Mouse (Mus musculus) activated CD4-positive, CD25-positive, alpha-beta regulatory T cell, adult 9 weeks (primary cell): ENCODE results near the gene Mcoln3. TPM values are rescaled to one million over a fixed set of nuclear protein-coding genes. Genes with fewer than 3 reads are reported as not detected.

Source experiments
- polyA plus RNA-seq: library from polyadenylated mRNA; unstranded; fragments of 100-300 nt; shearing (Covaris generic); gene quantifications from one replicate; pipeline ENCODE4 v1.2.1, GENCODE M21; 2017

Mcoln3 gene
- 13.4 TPM for polyA plus RNA-seq

DNA sequence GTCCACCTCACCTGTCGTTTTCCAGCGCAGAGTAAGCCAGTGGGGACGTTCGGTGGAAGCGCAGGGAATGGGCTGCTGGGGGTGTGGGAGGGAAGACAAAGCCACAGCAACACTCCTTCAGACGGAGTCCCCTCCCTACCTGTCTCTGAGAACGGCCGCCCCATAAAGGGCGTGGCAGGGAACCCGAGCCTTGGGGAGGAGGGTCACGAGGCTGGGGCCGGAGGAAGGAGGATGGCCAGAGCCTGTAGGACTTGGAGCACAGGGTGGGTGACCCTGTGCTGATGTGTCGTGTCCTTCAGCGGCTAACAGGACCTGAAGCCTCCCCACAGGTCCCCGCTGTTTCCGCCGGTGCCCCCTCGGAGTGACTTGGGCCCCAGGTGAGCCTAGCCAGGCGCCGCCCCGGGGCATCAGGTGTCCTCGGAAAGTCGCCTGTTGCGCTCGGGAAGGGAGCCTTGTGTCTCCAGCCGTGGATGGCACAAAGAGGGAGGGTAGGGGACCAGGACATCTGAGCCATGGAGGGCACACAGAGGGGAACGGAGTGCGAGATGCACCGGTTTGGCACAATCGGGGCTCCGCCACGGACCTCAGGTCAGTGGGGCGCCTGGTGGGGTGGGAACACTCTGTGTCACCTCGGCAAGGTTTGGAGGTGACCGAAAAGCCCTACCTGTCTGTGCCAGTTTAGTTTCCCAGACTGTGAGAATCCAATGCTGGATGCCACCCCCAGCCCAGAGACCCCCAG, at the start of gene Mcoln3:
Mcoln3 (plus strand) TSS at position 193 of the 739 bp plus-strand sequence.

GRCm38 (mm10) chr3:146107921-146108571, 9.2 kb upstream of the Mcoln3 start, which contains the start of gene Wdr63:
Gene Wdr63, minus strand, starts transcription at chr3:146108130.

DNA sequence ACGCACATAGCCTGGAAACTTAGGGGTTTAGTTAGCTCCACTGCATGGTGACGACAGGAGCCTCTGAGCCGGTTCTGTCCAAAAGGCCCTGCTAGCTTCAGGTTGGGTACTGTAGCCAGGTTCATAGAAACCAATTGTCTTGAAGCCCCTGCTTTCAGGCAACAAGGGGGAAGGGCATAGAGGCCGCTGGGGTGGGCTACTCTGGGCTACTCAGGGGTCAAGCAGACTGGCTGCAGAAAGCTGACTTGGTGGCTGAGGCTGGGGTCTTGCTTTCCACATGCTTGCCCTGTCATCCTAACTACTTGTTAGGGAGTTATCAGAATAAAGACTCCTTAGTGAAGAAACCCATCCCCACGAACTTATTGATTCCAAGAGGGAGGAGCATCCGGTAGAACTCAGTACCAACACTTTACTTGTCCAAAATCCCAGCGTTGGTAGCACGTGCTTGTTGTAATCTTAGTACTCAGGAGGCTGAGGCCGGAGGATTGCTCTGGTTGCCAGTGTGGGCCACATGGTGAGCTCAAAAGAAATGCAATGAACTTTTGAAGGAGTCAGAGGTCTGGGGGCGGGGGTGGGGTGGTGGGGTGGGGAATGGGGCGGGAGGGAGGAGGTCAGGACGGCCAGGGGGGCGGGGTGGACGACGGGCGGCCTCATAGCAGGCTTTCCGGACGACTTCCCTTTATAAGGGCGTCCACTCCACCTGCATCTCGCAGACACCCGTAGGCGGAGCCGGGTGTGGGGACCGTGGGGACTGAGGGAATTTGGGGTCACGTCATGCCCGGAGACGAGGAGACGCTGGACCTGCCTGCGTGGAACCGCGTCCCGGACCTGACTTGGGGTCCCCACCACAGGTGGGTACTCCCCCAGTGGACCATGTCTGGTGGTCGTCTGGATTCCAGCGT, 32.2 kb downstream of the Mcoln3 start, which contains the start of gene Mcoln2:
Mcoln2 (plus strand) TSS at position 678 of the 902 bp plus-strand sequence.

Other genes with a start within 250 kb of the Mcoln3 start
- 108 TPM for gene Bcl10, start 194.6 kb upstream of the Mcoln3 start, polyA plus RNA-seq
- gene 2410004B18Rik, start 179.4 kb upstream of the Mcoln3 start, polyA plus RNA-seq, result 28.6 TPM
- gene Syde2, start 129.6 kb upstream of the Mcoln3 start, polyA plus RNA-seq, result not detected
- not detected for gene Wdr63, start 9.3 kb upstream of the Mcoln3 start, polyA plus RNA-seq
- gene Mcoln2, start 32.4 kb downstream of the Mcoln3 start, polyA plus RNA-seq, result 1.9 TPM
- not detected for gene Lpar3, start 103.5 kb downstream of the Mcoln3 start, polyA plus RNA-seq